Mouse (Mus musculus) cortical plate, adult 2 months (tissue): ENCODE measurements around the gene Cd79b.

Experiments used
- CTCF ChIP-seq: fragments of 200-500 bp; IDR thresholded peaks from 2 replicates; pipeline ENCODE4 v1.5.1; 2011; ENCODE audit warnings: mild to moderate bottlenecking, control low read depth, low read length; ENCODE audit not compliant: insufficient read depth; ENCODE audit errors: extremely low read depth
- POLR2A ChIP-seq: fragments of 200-500 bp; IDR thresholded peaks from 2 replicates; pipeline ENCODE4 v1.6.1; 2011; ENCODE audit warnings: mild to moderate bottlenecking, low read length, control low read depth; ENCODE audit not compliant: insufficient read depth; ENCODE audit errors: extremely low read depth

GRCm38 (mm10) chr11:106328521-106328920 is 14.0 kb upstream of the Cd79b start:
- no peak for TF ChIP-seq CTCF
- TF ChIP-seq POLR2A: no peak
